Mouse (Mus musculus): ENCODE measurements around the gene Cdkn1b.

Gene Cdkn1b

GRCm38 (mm10) chr6:134903891-134904884 is 16.0 kb upstream of the Cdkn1b start:
- DNase-seq, result no peak

- DNase-seq, result no peak
Observed at GRCm38 (mm10) chr6:134905811-134906210, 14.4 kb upstream of the Cdkn1b start.

DNA sequence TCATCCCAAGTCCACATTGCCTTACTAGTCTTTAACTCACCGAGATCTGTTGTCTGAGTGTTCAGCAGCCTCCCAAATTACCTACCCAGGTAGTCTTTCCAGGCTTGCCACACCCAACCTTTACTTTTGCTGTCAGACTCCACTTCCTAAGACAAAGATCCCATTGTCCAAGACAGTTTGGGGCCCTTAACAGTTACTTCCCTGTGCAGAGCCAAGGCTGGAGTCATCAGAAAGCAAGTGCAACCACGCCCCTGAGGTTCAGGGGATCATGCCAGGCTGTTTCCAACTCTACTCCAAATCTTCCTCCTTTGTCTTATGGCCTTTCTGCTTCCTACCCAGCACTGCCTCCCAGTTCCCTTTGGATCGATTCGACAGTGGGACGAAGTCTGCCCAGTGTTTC is 5.7 kb upstream of the Cdkn1b start:
- no peak for DNase-seq

GRCm38 (mm10) chr6:134916641-134917040 is 3.6 kb upstream of the Cdkn1b start:
- no peak for DNase-seq

GRCm38 (mm10) chr6:134917087-134917486 is 3.1 kb upstream of the Cdkn1b start:
- peak; percentile 52 for DNase-seq

DNA sequence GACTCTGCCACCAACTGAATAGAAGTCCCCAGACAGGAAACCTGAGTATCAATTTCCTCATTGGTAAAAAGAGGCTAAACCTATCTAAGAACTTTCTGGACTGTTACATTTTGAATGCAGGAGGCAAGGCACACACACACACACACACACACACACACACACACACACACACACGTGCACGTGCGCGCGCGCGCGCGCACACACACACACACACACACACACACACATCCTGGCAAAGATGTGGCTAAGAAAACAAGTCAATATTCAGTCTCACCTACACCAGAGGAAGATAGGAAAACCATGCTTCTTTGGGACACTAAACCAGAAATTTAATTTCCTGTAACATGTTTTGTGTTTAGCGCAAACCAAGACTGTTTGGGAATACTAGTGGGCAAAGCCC is 1.4 kb upstream of the Cdkn1b start:
- DNase-seq, result no peak

GRCm38 (mm10) chr6:134919511-134920189 is 551 bp upstream of the Cdkn1b start:
- no peak for DNase-seq

DNA sequence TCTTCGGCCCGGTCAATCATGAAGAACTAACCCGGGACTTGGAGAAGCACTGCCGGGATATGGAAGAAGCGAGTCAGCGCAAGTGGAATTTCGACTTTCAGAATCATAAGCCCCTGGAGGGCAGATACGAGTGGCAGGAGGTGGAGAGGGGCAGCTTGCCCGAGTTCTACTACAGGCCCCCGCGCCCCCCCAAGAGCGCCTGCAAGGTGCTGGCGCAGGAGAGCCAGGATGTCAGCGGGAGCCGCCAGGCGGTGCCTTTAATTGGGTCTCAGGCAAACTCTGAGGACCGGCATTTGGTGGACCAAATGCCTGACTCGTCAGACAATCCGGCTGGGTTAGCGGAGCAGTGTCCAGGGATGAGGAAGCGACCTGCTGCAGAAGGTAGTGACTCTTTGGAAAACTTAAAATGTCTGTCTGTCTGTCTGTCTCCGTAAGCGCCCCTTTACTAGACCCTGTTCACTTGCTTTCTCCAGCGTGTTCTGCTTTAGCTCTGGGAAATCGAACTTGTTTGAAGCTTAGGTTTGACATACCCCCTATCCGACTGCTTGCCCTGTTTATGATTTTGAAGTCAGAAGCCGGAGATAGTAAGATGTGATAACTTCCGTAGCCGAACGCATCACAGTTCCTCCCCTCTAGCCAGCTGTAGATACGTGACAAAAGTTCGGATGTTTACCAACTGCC is 953 bp downstream of the Cdkn1b start:
- DNase-seq, result peak; percentile 50

DNA sequence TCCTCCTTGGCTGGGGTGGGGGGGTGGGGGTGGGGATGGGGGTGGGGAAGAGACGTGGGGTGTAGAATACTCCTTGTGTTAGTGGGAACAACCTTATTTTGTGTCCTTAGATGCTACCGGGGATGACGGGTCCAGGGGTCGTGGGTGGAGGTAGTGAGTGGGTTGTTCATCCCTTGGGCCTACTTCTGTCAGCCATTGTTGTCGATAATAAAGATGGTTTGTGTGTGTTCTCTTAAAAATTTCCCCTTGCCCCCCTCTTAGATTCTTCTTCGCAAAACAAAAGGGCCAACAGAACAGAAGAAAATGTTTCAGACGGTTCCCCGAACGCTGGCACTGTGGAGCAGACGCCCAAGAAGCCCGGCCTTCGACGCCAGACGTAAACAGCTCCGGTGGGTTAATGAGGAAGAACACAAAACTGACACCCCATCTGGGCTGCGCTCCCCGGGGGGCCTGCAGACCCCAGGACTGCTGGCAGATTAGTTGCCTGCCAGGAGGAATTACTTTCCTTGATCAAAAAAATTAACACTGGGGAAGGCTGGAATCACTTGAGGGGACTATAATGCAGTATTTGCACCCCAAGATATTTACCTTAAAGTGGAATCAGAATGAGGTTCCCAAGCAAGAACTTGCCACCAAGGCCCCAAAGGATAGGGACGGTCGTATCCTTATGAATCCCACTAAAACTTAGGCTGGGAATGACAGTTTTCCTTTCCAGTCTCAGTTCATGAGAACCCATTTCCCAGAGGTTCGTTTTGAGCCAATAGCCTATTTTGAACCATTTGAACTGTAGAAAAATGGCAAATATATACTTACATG is 1.7 kb downstream of the Cdkn1b start:
- no peak for DNase-seq

- no peak for DNase-seq
Observed at GRCm38 (mm10) chr6:134922511-134923195, 2.5 kb downstream of the Cdkn1b start.

GRCm38 (mm10) chr6:134923670-134924069 is 3.5 kb downstream of the Cdkn1b start:
- DNase-seq, result no peak

DNA sequence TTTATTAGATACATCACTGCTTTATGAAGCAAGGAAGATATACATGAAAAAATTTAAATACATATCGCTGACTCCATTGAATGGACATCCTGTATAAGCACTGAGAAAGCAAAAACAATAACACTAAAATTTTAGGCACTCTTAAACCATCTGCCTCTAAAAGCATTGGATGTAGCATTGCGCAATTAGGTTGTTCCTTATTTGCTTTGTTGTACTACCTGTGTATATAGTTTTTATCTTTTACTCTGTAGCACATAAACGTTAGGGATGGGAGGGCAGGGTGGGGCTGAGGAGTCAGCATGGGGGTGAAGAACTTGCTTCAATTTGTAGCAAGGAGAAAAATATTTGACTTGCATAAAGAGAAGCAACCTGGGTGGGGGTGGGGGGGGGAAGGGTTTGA is 4.1 kb downstream of the Cdkn1b start:
- DNase-seq, result no peak

- DNase-seq, result no peak
Observed at GRCm38 (mm10) chr6:134925673-134926337, 5.6 kb downstream of the Cdkn1b start.

- no peak for DNase-seq
Observed at GRCm38 (mm10) chr6:134926338-134926705, 6.1 kb downstream of the Cdkn1b start.

DNA sequence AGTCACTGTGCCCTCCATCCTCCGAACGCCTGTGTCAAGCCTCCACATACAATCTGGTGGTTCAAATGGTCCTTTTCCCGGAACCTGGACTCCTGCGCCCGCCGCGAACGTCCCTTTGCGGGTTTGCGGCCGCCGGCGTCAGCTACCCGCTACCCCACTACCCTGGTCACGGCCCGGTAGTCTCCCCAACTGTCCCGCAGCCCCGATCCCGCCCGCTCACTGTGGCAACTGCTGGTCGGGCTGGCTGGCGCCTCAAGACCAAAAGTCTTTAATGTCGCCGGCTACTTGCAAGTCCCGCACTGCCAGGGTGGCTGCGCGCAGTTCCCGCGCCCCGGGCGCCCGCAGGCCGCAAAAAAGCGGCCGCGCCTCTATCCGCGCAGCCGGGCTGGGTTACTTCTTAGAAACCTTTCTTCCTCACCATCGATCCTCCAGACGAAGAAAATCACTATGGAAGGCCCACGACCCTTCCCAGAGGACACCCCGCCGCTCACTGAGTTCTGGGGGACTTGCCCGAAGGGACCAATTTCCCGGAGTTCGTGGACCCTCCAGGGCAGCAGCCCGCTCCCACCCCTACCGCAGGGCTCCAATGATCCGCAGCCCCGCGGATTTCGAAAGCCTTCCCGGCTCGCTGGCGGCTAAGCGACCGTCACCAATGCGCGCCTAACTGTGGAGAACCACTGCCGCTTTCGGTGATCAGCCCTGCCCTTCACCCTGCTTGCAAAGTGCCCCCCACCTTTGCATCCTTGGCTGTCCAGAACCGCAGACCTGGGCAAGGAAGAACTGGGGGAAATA is 6.8 kb downstream of the Cdkn1b start:
- DNase-seq, result no peak

DNA sequence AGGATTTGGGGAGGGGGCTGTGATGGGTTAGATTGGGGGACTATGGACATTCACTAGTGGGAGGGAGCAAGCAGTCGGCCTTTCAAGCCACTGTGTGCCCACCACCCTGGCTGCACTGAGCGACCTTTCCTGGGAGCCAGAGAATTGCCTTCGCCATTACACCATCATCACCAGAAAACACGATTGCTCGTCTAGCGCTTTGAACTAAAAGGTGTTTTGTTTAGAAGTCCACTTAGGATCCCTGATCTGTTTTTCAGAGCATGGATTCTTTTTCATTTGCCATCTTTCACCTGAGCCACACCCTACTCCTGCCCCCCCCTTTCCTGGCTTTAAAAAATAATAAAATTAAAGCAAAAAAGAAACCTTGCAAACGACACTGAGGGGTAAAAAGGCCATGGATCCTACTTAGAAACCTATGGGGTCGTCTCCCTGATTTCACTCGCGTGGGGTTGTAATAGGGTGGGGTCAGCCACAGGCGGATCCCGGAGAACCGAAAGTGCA is 7.4 kb downstream of the Cdkn1b start:
- DNase-seq, result no peak

DNA sequence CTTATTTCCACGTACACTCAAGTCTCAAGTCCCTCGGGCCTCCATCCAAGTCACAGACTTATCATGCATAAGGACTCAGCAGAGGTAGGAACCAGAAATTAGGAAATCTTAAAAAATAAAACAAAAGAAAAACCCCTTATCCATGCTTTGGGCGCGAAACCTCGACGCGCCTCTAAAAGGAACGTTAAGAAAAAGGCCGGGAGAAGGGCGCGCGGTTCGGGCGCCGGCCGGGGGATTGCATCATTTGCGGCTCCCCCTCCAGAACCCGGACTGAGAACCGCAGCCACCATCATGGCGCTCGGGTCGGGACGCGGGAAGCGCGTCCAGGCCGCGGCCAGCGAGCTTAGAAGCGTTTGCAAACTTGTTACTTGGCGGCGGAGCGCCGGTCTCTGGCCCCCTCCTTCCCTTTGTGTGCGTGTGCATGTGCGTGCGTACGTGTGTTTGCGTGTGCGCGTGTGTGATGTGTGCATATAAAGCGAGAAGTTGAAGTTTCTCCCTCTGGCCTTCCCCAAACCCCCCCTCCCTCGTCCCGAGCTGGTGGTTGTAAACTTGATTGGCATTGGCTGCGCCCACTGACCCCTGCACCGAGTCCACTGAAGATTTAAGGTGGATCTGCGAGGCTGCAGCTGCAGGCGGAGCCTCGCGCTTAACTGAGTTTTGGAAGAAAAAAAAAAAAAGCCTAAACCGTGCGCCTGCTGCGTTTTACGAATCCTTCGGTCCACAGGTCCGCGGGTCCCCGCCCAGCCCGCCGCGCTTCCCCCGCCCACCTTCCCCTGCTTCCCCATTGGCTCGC is 8.1 kb downstream of the Cdkn1b start:
- DNase-seq, result peak; percentile 47

DNA sequence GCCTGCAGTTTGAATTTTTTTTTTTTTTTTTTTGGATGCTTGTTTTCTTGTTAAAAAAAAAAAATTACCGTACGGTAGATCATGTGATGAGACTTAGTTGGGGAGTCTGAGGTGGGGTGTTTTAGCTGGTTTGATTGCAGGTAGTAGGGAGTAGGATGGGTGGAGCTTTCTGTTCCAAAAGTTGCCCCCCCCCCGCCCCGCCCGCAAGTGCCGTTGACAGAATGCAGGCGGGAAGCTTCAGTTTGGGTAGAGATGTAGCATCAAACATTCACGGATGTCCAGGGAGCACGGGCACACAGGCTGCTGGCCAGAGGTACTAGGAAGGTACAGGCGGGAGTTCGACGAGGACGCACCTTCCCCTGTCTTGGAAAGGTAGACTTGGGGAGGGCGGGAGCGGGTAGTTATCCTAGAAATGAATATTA is 8.7 kb downstream of the Cdkn1b start:
- no peak for DNase-seq

- DNase-seq, result no peak
Observed at GRCm38 (mm10) chr6:134929926-134930325, 9.7 kb downstream of the Cdkn1b start.

Measured in right cerebral cortex, adult 18-20 months (tissue).